8 mouse cellular contexts compared by ENCODE assay signal in the genomic region with DNA sequence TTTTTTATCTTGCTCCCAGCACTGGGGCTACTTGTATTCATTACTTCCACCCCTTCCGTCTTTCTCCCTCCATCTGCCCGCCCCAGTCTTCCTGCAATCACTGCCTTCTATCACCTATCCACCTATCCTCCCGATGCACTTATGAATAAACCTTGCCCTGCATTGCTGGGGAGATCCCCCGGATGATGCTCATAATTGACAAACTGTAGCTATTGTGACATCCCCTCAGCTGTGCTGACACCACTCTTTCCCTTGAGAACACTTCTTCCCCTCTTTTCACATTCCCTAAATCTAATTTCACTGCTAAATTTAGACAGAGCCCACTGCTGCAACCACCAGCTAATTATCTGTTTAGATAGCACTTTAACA. TPM values are rescaled to one million over a fixed set of nuclear protein-coding genes. Genes with fewer than 3 reads are reported as not detected.
DNase-seq lines count a peak whose midpoint lies in the region; ATAC-seq lines count a peak whose summit lies in the region.

Nectin3 (minus strand) TSS at position 105 of the 369 bp plus-strand sequence.

- DNase-seq in kidney, postnatal 10 days: no peak
- no peak for DNase-seq in adrenal gland, adult 8-10 months
- peak; percentile 17 to 35 for DNase-seq in layer of hippocampus, postnatal 10 days (ENCODE audit: low spot score in 2 of 2)
- no peak for DNase-seq in right cerebral cortex, adult 18-20 months

- no peak for ATAC-seq in kidney, embryonic 14.5 days (ENCODE audit: low FRiP score, low TSS enrichment)
- no peak for ATAC-seq in forebrain, embryonic 15.5 days (replicated peaks)
- ATAC-seq in midbrain, embryonic 16.5 days: no peak
- no peak for ATAC-seq in granulocyte monocyte progenitor cell, adult 5-6 weeks (replicated peaks; ENCODE audit: poor library complexity, severe bottlenecking)

- peak within 1 kb of the TSS; percentile 88 for H3K4me2 ChIP-seq in kidney, embryonic 14.5 days (replicated peaks; ENCODE audit: low read depth, low read length)
- peak within 1 kb of the TSS; percentile 95 for H3K4me2 ChIP-seq in forebrain, embryonic 15.5 days (replicated peaks)
- H3K4me2 ChIP-seq in midbrain, embryonic 16.5 days (ENCODE audit: low read length): peak within 1 kb of the TSS; percentile 93

- H3K9me3 ChIP-seq in kidney, embryonic 14.5 days (ENCODE audit: control insufficient read depth, low read length): no peaks in the 10 kb centered on the region
- no peaks in the 10 kb centered on the region for H3K9me3 ChIP-seq in forebrain, embryonic 15.5 days
- H3K9me3 ChIP-seq in midbrain, embryonic 16.5 days (replicated peaks; ENCODE audit: control insufficient read depth, low read length, poor library complexity, severe bottlenecking): no peaks in the 10 kb centered on the region

- H3K9ac ChIP-seq in kidney, embryonic 14.5 days (ENCODE audit: low read depth, low read length): peak within 1 kb of the TSS; percentile 96
- H3K9ac ChIP-seq in forebrain, embryonic 15.5 days (replicated peaks): peak within 1 kb of the TSS; percentile 93
- H3K9ac ChIP-seq in midbrain, embryonic 16.5 days (ENCODE audit: low read depth, low read length): peak within 1 kb of the TSS; percentile 80

- H3K27me3 ChIP-seq in kidney, embryonic 14.5 days (ENCODE audit: control insufficient read depth, insufficient read depth, low read length): no peaks in the 10 kb centered on the region
- no peaks in the 10 kb centered on the region for H3K27me3 ChIP-seq in forebrain, embryonic 15.5 days
- no peaks in the 10 kb centered on the region for H3K27me3 ChIP-seq in midbrain, embryonic 16.5 days (ENCODE audit: control insufficient read depth, insufficient read depth, low read depth, low read length)

- peaks cover 9% of the 10 kb centered on the region for H3K4me1 ChIP-seq in kidney, embryonic 14.5 days (ENCODE audit: control insufficient read depth, insufficient read depth, low read length)
- H3K4me1 ChIP-seq in forebrain, embryonic 15.5 days: peaks cover 32% of the 10 kb centered on the region
- H3K4me1 ChIP-seq in midbrain, embryonic 16.5 days (ENCODE audit: control insufficient read depth, insufficient read depth, low read length): peaks cover 14% of the 10 kb centered on the region

- peak within 1 kb of the TSS; percentile 88 for H3K4me3 ChIP-seq in kidney, embryonic 14.5 days (ENCODE audit: low read length)
- H3K4me3 ChIP-seq in forebrain, embryonic 15.5 days: peak within 1 kb of the TSS; percentile 97
- peak within 1 kb of the TSS; percentile 79 for H3K4me3 ChIP-seq in midbrain, embryonic 16.5 days (ENCODE audit: low read depth, low read length)

- 7% methylated on average over 4 of the region's 4 CpGs for WGBS in kidney, embryonic 14.5 days
- WGBS in forebrain, embryonic 15.5 days: 3% methylated on average over 4 of the region's 4 CpGs
- 6% methylated on average over 4 of the region's 4 CpGs for WGBS in midbrain, embryonic 16.5 days

- H3K27ac ChIP-seq in kidney, embryonic 14.5 days (ENCODE audit: low read depth, low read length): peak within 1 kb of the TSS; percentile 98
- peak within 1 kb of the TSS; percentile 89 for H3K27ac ChIP-seq in forebrain, embryonic 15.5 days (replicated peaks)
- peak within 1 kb of the TSS; percentile 94 for H3K27ac ChIP-seq in midbrain, embryonic 16.5 days (ENCODE audit: low read length)

- H3K36me3 ChIP-seq in kidney, embryonic 14.5 days (ENCODE audit: control insufficient read depth, insufficient read depth, low read length): no peaks in the 10 kb centered on the region
- H3K36me3 ChIP-seq in forebrain, embryonic 15.5 days: no peaks in the 10 kb centered on the region
- H3K36me3 ChIP-seq in midbrain, embryonic 16.5 days (ENCODE audit: control insufficient read depth, insufficient read depth, low read length): no peaks in the 10 kb centered on the region

RNA-seq across cellular contexts. Expression of gene Nectin3, which starts in this region (rescaled TPM):
- polyA plus RNA-seq in kidney, embryonic 14.5 days (2014; fragmentation: Nextera tagmentation; extraction: Ambion mirVana): 43.5 and 50.9 TPM in 2 replicates
- 10 to 100 TPM; 19.6 to 33.5 (median 27.0) TPM for total RNA-seq in adrenal gland, adult 8-10 months (2022)
- 27.5 and 31.7 TPM in 2 replicates for polyA plus RNA-seq in forebrain, embryonic 15.5 days (2015; fragmentation: Nextera tagmentation; extraction: Ambion mirVana)
- 10 to 100 TPM; 75.8 to 89.9 TPM for total RNA-seq in layer of hippocampus, postnatal 10 days (2021)
- polyA plus RNA-seq in midbrain, embryonic 16.5 days (2015; fragmentation: Nextera tagmentation; extraction: Ambion mirVana): 17.4 and 23.3 TPM in 2 replicates
- total RNA-seq in granulocyte monocyte progenitor cell, adult 5-6 weeks (2014; fragmentation: Nextera tagmentation): 2.6 TPM in 1 of 2 replicates, not detected in the other
- 0.26 and 3.1 TPM in 2 replicates for total RNA-seq in granulocyte monocyte progenitor cell, adult 5-6 weeks (2017)

Comparison
In these comparisons a context has a peak if more than half of its experiments do, and no peak if none do; other contexts are left out.
1. RNA of gene Nectin3 (total RNA-seq): 75.8 to 89.9 TPM in layer of hippocampus, postnatal 10 days and 19.6 to 33.5 TPM in adrenal gland, adult 8-10 months; 0.26 to 3.1 TPM in granulocyte monocyte progenitor cell, adult 5-6 weeks; every median in the first group is over 4 times any median in the second.
2. DNase-seq: peak in layer of hippocampus, postnatal 10 days (2 of 2); none in kidney, postnatal 10 days (single experiment), adrenal gland, adult 8-10 months (single experiment) and right cerebral cortex, adult 18-20 months (single experiment).
3. Peak in every context shown above with its lines, with median percentiles within 50 percentile points of each other: H3K27ac ChIP-seq, H3K4me2 ChIP-seq, H3K4me3 ChIP-seq and H3K9ac ChIP-seq.